Mouse (Mus musculus) midbrain, postnatal 0 days (tissue): ENCODE measurements around the gene Ehd4. TPM values are rescaled to one million over a fixed set of nuclear protein-coding genes. Genes with fewer than 3 reads are reported as not detected.

ENCODE experiments used
- ATAC-seq: fragments of 200-750 bp; cut with Nextera tagmentation; 2 replicates; pipeline ENCODE4 v1.8.0; 2017; ENCODE audit warnings: moderate number of reproducible peaks, mild to moderate bottlenecking, moderate TSS enrichment, moderate library complexity; ENCODE audit not compliant: low FRiP score
- DNase-seq: peaks from one replicate; pipeline ENCODE4 v3.0.0-alpha.2; 2015; ENCODE audit warnings: low spot score
- H3K27ac ChIP-seq: fragments of 300-500 bp; sonication (generic); 2 replicates; pipeline ENCODE4 v1.5.1; 2014; ENCODE audit warnings: low read depth, mild to moderate bottlenecking, low read length, mixed read lengths
- H3K27me3 ChIP-seq: fragments of 300-500 bp; sonication (generic); 2 replicates; pipeline ENCODE4 v1.6.1; 2014; ENCODE audit warnings: low read length, control low read depth, mixed read lengths; ENCODE audit not compliant: insufficient read depth
- H3K36me3 ChIP-seq: fragments of 300-500 bp; sonication (generic); 2 replicates; pipeline ENCODE4 v1.6.1; 2014; ENCODE audit warnings: low read length, control low read depth, mixed read lengths; ENCODE audit not compliant: insufficient read depth
- H3K4me1 ChIP-seq: fragments of 300-500 bp; sonication (generic); 2 replicates; pipeline ENCODE4 v1.6.1; 2014; ENCODE audit warnings: mild to moderate bottlenecking, control low read depth, antibody characterized with exemption, low read length, mixed read lengths; ENCODE audit not compliant: insufficient read depth
- H3K4me2 ChIP-seq: fragments of 300-500 bp; sonication (generic); 2 replicates; pipeline ENCODE4 v1.6.1; 2014; ENCODE audit warnings: low read depth, mild to moderate bottlenecking, low read length, mixed read lengths; ENCODE audit not compliant: poor library complexity, severe bottlenecking
- H3K4me3 ChIP-seq: fragments of 300-500 bp; sonication (generic); 2 replicates; pipeline ENCODE4 v1.5.1; 2014; ENCODE audit warnings: low read depth, mild to moderate bottlenecking, low read length, moderate library complexity
- H3K9ac ChIP-seq: fragments of 300-500 bp; sonication (generic); replicated peaks from 2 replicates; pipeline ENCODE4 v1.6.1; 2014; ENCODE audit warnings: mild to moderate bottlenecking, low read length, moderate library complexity, mixed read lengths; ENCODE audit not compliant: poor library complexity, severe bottlenecking
- H3K9me3 ChIP-seq: fragments of 300-500 bp; sonication (generic); 2 replicates; pipeline ENCODE4 v1.6.1; 2016; ENCODE audit warnings: low read length, control low read depth
- CTCF ChIP-seq: IDR thresholded peaks from 2 replicates; pipeline ENCODE4 v1.5.1; 2016; ENCODE audit warnings: antibody characterized with exemption, mild to moderate bottlenecking
- WGBS: fragments of 180-500 bp; shearing (Covaris S2); extraction: QIAGEN DNeasy Blood & Tissue Kit; methylation state at CpG from one replicate; pipeline ENCODE4 v1.1.7; 2014; 5-methylcytosine and 5-hydroxymethylcytosine counted together
- polyA plus RNA-seq: library from polyadenylated mRNA; unstranded; fragments of >200 nt; fragmentation: Nextera tagmentation; extraction: Ambion mirVana; gene quantifications from 2 replicates; pipeline ENCODE4 v1.2.1, GENCODE M21; 2015
- total RNA-seq: library from RNA; depleted of rRNA; stranded (reverse); fragments of >200 nt; gene quantifications from 2 replicates; pipeline ENCODE4 v1.2.3, GENCODE M21; 2014

Ehd4 gene
- total and polyA plus RNA-seq, 2 experiments from 2014 or later, result 9.5 to 16.2 TPM

DNA sequence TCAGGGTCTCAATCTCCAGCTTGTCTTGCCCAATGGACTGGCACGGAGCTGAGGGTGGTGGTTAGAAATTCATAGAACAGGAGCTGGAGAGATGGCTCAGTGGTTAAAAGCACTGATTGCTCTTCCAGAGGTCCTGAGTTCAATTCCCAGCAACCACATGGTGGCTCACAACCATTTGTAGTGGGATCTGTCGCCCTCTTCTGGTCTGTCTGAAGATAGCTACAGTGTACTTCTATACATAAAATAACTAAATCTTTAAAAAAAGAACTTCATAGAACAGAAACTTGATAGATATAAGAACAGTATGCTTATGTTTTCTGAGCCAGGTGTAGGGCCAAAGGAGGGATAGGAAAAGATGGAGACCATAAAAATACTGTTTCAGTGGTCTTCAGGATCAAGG is 72.0 kb downstream of the Ehd4 start:
- H3K9me3 ChIP-seq, result no peaks in the 10 kb centered on the region
- TF ChIP-seq CTCF, result no peak
- no peaks in the 10 kb centered on the region for H3K36me3 ChIP-seq
- no peaks in the 10 kb centered on the region for H3K4me1 ChIP-seq
- peaks cover 1% of the 10 kb centered on the region; the same call in 1 of the 2 replicates for H3K27me3 ChIP-seq
- 74% methylated on average over 2 of the region's 2 CpGs for WGBS
- no peak overlapping the region for H3K4me3 ChIP-seq
- DNase-seq (no peak), ATAC-seq (no peak)
- no peak overlapping the region for H3K4me2 ChIP-seq
- H3K27ac ChIP-seq, result no peak overlapping the region
- no peak overlapping the region for H3K9ac ChIP-seq

DNA sequence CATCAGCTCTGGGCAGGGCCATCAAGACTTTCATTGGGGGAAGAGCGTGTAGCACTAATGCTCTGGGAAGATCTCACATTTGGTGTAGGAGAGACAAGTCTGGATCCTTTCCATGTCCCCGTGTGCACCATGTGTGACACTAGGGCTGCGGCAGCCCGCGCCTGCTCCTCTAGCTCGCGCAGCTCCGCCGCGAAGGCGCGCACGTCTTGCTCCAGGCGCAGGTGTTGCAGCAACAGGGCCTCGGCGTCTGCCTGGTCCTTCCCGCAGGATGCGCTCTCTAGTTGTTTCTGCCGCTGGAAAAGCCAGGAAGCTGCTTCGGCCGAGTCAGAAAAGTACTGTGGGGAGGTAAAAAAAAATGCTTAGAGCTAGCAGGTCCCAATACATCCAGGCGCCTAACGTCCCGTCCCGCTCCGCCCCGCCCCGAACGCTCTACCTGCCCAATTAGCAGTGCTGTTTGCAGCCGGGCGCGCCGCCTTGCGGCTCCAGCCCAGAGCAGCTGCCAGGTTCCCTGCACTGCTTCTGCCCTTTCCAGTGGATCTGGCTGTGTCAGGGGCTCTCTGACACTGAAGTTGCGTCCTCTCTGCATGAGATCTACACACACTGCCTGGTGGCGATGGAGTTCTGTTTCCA is 78.2 kb downstream of the Ehd4 start:
- 2% methylated on average over 36 of the region's 36 CpGs for WGBS
- TF ChIP-seq CTCF, result peak; percentile 72
- H3K4me3 ChIP-seq, result peak overlapping the region; percentile 40
- H3K27me3 ChIP-seq, result peaks cover 12% of the 10 kb centered on the region; the same call in 1 of the 2 replicates
- ATAC-seq (peak; percentile 65; the same call in 1 of the 2 replicates), DNase-seq (peak; percentile 59)
- H3K36me3 ChIP-seq, result no peaks in the 10 kb centered on the region
- no peaks in the 10 kb centered on the region for H3K4me1 ChIP-seq
- peak overlapping the region; percentile 61 for H3K4me2 ChIP-seq
- H3K9ac ChIP-seq, result peak overlapping the region; percentile 14; the same call in 1 of the 2 replicates
- H3K27ac ChIP-seq, result no peak overlapping the region
- H3K9me3 ChIP-seq, result no peaks in the 10 kb centered on the region

DNA sequence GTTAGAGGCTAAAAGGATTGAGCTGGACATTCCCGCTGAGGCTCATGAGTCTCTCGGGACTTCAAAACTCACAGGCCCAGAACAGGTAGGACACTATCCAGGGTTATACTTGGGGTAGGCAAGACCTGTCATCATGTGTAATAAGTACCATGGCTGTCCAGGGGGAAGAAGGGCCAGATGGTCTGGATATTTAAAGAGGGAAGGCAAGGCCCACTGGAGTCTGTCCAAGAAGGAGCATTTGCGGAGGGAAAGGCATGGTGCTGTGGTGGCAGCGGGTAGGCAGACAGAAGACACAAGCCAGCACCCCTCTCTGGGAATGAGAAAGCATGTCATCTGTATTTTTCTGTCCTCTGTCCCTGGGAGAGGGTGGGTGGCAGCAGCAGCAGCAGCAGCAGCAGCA is 80.3 kb downstream of the Ehd4 start:
- Histone ChIP-seq H3K4me2 (no peak overlapping the region), H3K9me3 (no peaks in the 10 kb centered on the region), H3K4me1 (no peaks in the 10 kb centered on the region), H3K27me3 (peaks cover 12% of the 10 kb centered on the region; the same call in 1 of the 2 replicates), H3K27ac (no peak overlapping the region), H3K4me3 (no peak overlapping the region), H3K36me3 (no peaks in the 10 kb centered on the region), H3K9ac (no peak overlapping the region)
- ATAC-seq (no peak), DNase-seq (no peak)
- no peak for TF ChIP-seq CTCF
- WGBS, result 92% methylated on average over 4 of the region's 4 CpGs

DNA sequence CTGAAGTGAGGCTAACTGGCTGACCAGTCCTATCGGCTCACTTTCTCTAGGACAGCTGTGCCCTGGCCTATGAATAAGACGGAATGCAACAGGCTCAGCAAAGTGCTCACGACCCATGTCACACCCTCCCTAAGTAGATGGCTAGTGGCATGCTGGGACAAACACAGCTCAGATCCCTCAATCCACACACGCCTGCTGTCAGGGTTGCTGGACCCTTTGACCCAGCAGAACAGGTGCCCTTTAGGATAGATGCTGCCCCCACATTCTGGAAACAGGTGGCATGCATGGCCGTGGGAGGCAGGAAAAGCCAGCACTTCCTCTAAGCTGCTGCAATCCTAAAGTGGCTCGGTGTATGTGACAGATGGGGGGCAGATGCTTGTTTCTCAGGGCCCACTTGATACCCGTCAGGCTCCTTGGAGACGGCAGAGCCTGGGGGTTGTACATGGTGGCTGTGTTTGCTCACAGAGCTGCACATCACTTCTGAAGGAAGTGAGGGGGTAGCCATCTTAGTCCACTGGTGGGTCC is 84.9 kb downstream of the Ehd4 start:
- 66% methylated on average over 8 of the region's 8 CpGs for WGBS
- no peak overlapping the region for H3K27ac ChIP-seq
- H3K4me2 ChIP-seq, result no peak overlapping the region
- H3K27me3 ChIP-seq, result no peaks in the 10 kb centered on the region
- no peak for TF ChIP-seq CTCF
- H3K9me3 ChIP-seq, result no peaks in the 10 kb centered on the region
- H3K9ac ChIP-seq, result no peak overlapping the region
- no peaks in the 10 kb centered on the region for H3K36me3 ChIP-seq
- ATAC-seq (no peak), DNase-seq (no peak)
- H3K4me3 ChIP-seq, result no peak overlapping the region
- no peaks in the 10 kb centered on the region for H3K4me1 ChIP-seq

DNA sequence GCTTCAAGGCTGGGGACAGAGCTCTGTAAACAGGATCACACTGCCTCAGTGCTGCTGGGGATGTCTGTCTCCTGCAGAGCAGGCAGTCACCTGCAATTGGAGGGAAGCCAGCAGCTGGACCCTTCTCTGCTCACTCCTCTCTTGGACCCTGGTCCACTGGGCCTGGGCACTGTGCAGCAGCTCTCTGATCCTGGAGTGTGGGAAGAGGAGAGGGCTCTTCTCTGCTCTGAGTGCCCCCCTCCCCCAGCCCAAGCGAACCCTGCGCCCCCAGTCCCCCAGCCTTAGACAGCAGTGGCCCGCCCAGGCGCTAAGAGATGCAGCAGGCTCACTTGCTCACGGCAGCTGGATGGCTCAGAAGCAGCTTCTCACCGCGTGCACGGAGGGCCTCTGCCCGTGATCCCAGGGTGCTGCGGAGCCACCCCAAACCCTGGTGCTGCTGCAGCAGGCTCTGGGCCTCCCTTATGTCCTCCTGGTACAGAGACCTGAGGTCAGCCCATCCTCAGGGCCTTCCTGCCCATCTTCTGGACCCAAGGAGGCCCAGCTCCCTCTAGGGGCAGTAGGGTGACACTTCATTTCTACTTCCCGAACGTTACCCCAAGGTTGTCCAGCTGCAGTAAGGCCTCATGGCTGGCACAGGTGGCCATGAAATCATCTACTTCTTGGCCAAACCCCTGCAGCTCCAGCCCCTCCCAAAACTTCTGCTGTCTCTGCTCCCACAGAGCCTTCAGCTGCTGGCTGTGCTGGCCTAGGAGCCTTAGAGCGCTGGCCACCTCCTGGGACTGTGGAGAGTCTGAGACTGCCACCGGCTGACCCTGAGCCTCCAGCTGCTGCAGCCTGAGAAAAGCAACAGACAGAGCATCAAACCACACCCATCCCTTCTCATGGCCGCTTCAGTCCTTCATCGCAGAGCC is 85.6 kb downstream of the Ehd4 start:
- Histone ChIP-seq H3K4me3 (no peak overlapping the region), H3K27ac (no peak overlapping the region), H3K4me2 (no peak overlapping the region), H3K9ac (no peak overlapping the region; the same call in 1 of the 2 replicates), H3K4me1 (no peaks in the 10 kb centered on the region), H3K36me3 (no peaks in the 10 kb centered on the region), H3K27me3 (no peaks in the 10 kb centered on the region), H3K9me3 (no peaks in the 10 kb centered on the region)
- TF ChIP-seq CTCF, result peak; percentile 76
- DNase-seq, result peak; percentile 57
- ATAC-seq, result no peak; the same call in 1 of the 2 replicates
- WGBS, result 55% methylated on average over 12 of the region's 16 CpGs
